ENCODE assay signal across 25 mouse cellular contexts in genomic region chrX:8167716-8168647, GRCm38 (mm10). TPM values are rescaled to one million over a fixed set of nuclear protein-coding genes. Genes with fewer than 3 reads are reported as not detected.
A peak's percentile ranks its signal among the peaks of the same experiment; 100 is the strongest.
DNase-seq lines count a peak whose midpoint lies in the region; ATAC-seq and TF ChIP-seq lines count a peak whose summit lies in the region.
"Had no signal": no experiment of that assay in that cellular context is flagged by ENCODE, and none has a peak within 500 bp of the region (broad histone marks: within the 10 kb centered on the region; RNA-seq: fewer than 3 reads in every experiment).

No protein-coding gene starts in this region.

- peak; percentile 3 for DNase-seq in lung, postnatal 25 days (ENCODE audit: low spot score)
- DNase-seq in lung, postnatal 10 days: no peak
- DNase-seq in ES-CJ7 (ENCODE audit: low read depth, low spot score): peak; percentile 74
- no peak for DNase-seq in forebrain, embryonic 11.5 days (ENCODE audit: low spot score)
- no peak for DNase-seq in frontal cortex, postnatal 14 days (ENCODE audit: low spot score in 2 of 2)
- DNase-seq: cerebellum, adult 8-10 months; gastrocnemius, postnatal 14 days; kidney, adult 2 months; kidney, postnatal 10 days; layer of hippocampus, postnatal 36 days; lung, postnatal 4 days; midbrain, embryonic 14.5 days; spleen, adult 18-20 months; thymus, postnatal 4 days had no signal

- H3K4me2 ChIP-seq in forebrain, embryonic 11.5 days (ENCODE audit: low read depth, low read length, severe bottlenecking): no peak overlapping the region
- no peak overlapping the region for H3K4me2 ChIP-seq in hindbrain, embryonic 16.5 days (ENCODE audit: low read length)
- H3K4me2 ChIP-seq: forebrain, embryonic 13.5 days; heart, embryonic 15.5 days; limb, embryonic 15.5 days had no signal

- TF ChIP-seq POLR2A in bone marrow macrophage, adult 2 months (IDR thresholded peaks at IDR 0.05; ENCODE audit: borderline replicate concordance, low read depth, low read length): no peak

- 94% methylated on average over 10 of the region's 10 CpGs for WGBS in forebrain, embryonic 11.5 days
- 90% methylated on average over 8 of the region's 10 CpGs for WGBS in hindbrain, embryonic 16.5 days

- peaks cover 20% of the 10 kb centered on the region for H3K4me1 ChIP-seq in bone marrow macrophage, adult 2 months (ENCODE audit: control insufficient read depth, insufficient read depth, low read length)
- H3K4me1 ChIP-seq in forebrain, embryonic 11.5 days (replicated peaks; ENCODE audit: control insufficient read depth, insufficient read depth, low read length): no peaks in the 10 kb centered on the region
- no peaks in the 10 kb centered on the region for H3K4me1 ChIP-seq in hindbrain, embryonic 16.5 days (ENCODE audit: control insufficient read depth, insufficient read depth, low read depth, low read length)
- H3K4me1 ChIP-seq: forebrain, embryonic 13.5 days; heart, embryonic 15.5 days; limb, embryonic 15.5 days had no signal

- H3K4me3 ChIP-seq in bone marrow macrophage, adult 2 months (ENCODE audit: insufficient read depth, low read length): no peak overlapping the region
- no peak overlapping the region for H3K4me3 ChIP-seq in forebrain, embryonic 11.5 days (ENCODE audit: low read depth, low read length)
- no peak overlapping the region for H3K4me3 ChIP-seq in hindbrain, embryonic 16.5 days (ENCODE audit: low read length)
- H3K4me3 ChIP-seq: forebrain, embryonic 13.5 days; heart, adult 2 months; heart, embryonic 15.5 days; layer of hippocampus, adult 2 months; limb, embryonic 15.5 days; myocyte had no signal

- peak overlapping the region; percentile 75 for H3K27ac ChIP-seq in bone marrow macrophage, adult 2 months (ENCODE audit: insufficient read depth, low read depth, low read length)
- no peak overlapping the region for H3K27ac ChIP-seq in forebrain, embryonic 11.5 days (ENCODE audit: low read depth, low read length)
- no peak overlapping the region for H3K27ac ChIP-seq in hindbrain, embryonic 16.5 days (ENCODE audit: low read depth, low read length)
- H3K27ac ChIP-seq: forebrain, embryonic 13.5 days; heart, adult 2 months; heart, embryonic 15.5 days; layer of hippocampus, adult 2 months; limb, embryonic 15.5 days had no signal

- no peak for TF ChIP-seq CTCF in bone marrow macrophage, adult 2 months (IDR thresholded peaks at IDR 0.05; ENCODE audit: low read depth, low read length)

- no peaks in the 10 kb centered on the region for H3K9me3 ChIP-seq in forebrain, embryonic 11.5 days (ENCODE audit: control insufficient read depth, low read length)
- no peaks in the 10 kb centered on the region for H3K9me3 ChIP-seq in hindbrain, embryonic 16.5 days (ENCODE audit: control insufficient read depth, low read length)
- H3K9me3 ChIP-seq: forebrain, embryonic 13.5 days; heart, embryonic 15.5 days; limb, embryonic 15.5 days had no signal

- ATAC-seq in monocyte, adult 5-6 weeks (replicated peaks; ENCODE audit: insufficient number of reproducible peaks, low FRiP score, low TSS enrichment, poor library complexity, severe bottlenecking): peak; percentile 53; the same call in 1 of the 2 replicates
- ATAC-seq in forebrain, embryonic 11.5 days (replicated peaks; ENCODE audit: low FRiP score): no peak
- no peak for ATAC-seq in hindbrain, embryonic 16.5 days
- ATAC-seq: forebrain, embryonic 13.5 days; inflammation-experienced regulatory T-cells, adult 6 months had no signal

- H3K36me3 ChIP-seq in forebrain, embryonic 11.5 days (ENCODE audit: control insufficient read depth, insufficient read depth, low read length): no peaks in the 10 kb centered on the region
- no peaks in the 10 kb centered on the region for H3K36me3 ChIP-seq in hindbrain, embryonic 16.5 days (ENCODE audit: control insufficient read depth, insufficient read depth, low read length)

- H3K27me3 ChIP-seq in forebrain, embryonic 11.5 days (ENCODE audit: control insufficient read depth, insufficient read depth, low read length): no peaks in the 10 kb centered on the region
- H3K27me3 ChIP-seq in hindbrain, embryonic 16.5 days (replicated peaks; ENCODE audit: control insufficient read depth, insufficient read depth, low read length): no peaks in the 10 kb centered on the region
- H3K27me3 ChIP-seq: CH12.LX; forebrain, embryonic 13.5 days; heart, embryonic 15.5 days; limb, embryonic 15.5 days had no signal

- H3K9ac ChIP-seq in forebrain, embryonic 11.5 days (ENCODE audit: low read length): no peak overlapping the region
- no peak overlapping the region for H3K9ac ChIP-seq in hindbrain, embryonic 16.5 days (ENCODE audit: low read depth, low read length)
- H3K9ac ChIP-seq: forebrain, embryonic 13.5 days; heart, embryonic 15.5 days; limb, embryonic 15.5 days had no signal

RNA-seq across cellular contexts. Expression of gene Tbc1d25, which starts 8.0 kb away (rescaled TPM):
- polyA plus RNA-seq in bone marrow macrophage, adult 2 months (2012; ENCODE audit: insufficient read depth, insufficient read length, missing spikeins): 5.9 and 6.4 TPM in 2 replicates
- total RNA-seq in monocyte, adult 5-6 weeks (2017): 3.3 to 6.7 TPM (median 5.1 TPM) in 3 replicates
- 13.5 and 13.9 TPM in 2 replicates for polyA plus RNA-seq in forebrain, embryonic 11.5 days (2014; fragmentation: Nextera tagmentation; extraction: Ambion mirVana)
- 23.2 and 23.3 TPM in 2 replicates for polyA plus RNA-seq in hindbrain, embryonic 16.5 days (2015; fragmentation: Nextera tagmentation; extraction: Ambion mirVana)

RNA-seq across cellular contexts. Expression of gene Rbm3, which starts 22.3 kb away (rescaled TPM):
- polyA plus RNA-seq in bone marrow macrophage, adult 2 months (2012; ENCODE audit: insufficient read depth, insufficient read length, missing spikeins): 290 and 322 TPM in 2 replicates
- total RNA-seq in monocyte, adult 5-6 weeks (2017): 767 to 1,158 TPM (median 1,044 TPM) in 3 replicates
- 466 and 494 TPM in 2 replicates for polyA plus RNA-seq in forebrain, embryonic 11.5 days (2014; fragmentation: Nextera tagmentation; extraction: Ambion mirVana)
- 269 and 303 TPM in 2 replicates for polyA plus RNA-seq in hindbrain, embryonic 16.5 days (2015; fragmentation: Nextera tagmentation; extraction: Ambion mirVana)

RNA-seq across cellular contexts. Expression of gene Ebp, which starts 25.3 kb away (rescaled TPM):
- polyA plus RNA-seq in bone marrow macrophage, adult 2 months (2012; ENCODE audit: insufficient read depth, insufficient read length, missing spikeins): 70.9 and 95.1 TPM in 2 replicates
- 88.6 to 117 TPM (median 97.4 TPM) in 3 replicates for total RNA-seq in monocyte, adult 5-6 weeks (2017)
- 24.5 and 25.2 TPM in 2 replicates for polyA plus RNA-seq in forebrain, embryonic 11.5 days (2014; fragmentation: Nextera tagmentation; extraction: Ambion mirVana)
- 34.8 and 36.6 TPM in 2 replicates for polyA plus RNA-seq in hindbrain, embryonic 16.5 days (2015; fragmentation: Nextera tagmentation; extraction: Ambion mirVana)

RNA-seq across cellular contexts. Expression of gene Wdr13, which starts 35.3 kb away (rescaled TPM):
- polyA plus RNA-seq in bone marrow macrophage, adult 2 months (2012; ENCODE audit: insufficient read depth, insufficient read length, missing spikeins): 59.1 and 61.3 TPM in 2 replicates
- 22.2 to 44.8 TPM (median 28.6 TPM) in 3 replicates for total RNA-seq in monocyte, adult 5-6 weeks (2017)
- polyA plus RNA-seq in forebrain, embryonic 11.5 days (2014; fragmentation: Nextera tagmentation; extraction: Ambion mirVana): 26.6 and 27.4 TPM in 2 replicates
- polyA plus RNA-seq in hindbrain, embryonic 16.5 days (2015; fragmentation: Nextera tagmentation; extraction: Ambion mirVana): 65.0 and 65.9 TPM in 2 replicates

RNA-seq across cellular contexts. Expression of gene Porcn, which starts 38.3 kb away (rescaled TPM):
- 5.5 and 6.9 TPM in 2 replicates for polyA plus RNA-seq in bone marrow macrophage, adult 2 months (2012; ENCODE audit: insufficient read depth, insufficient read length, missing spikeins)
- 3.1 TPM in 1 of 3 replicates, not detected in the others for total RNA-seq in monocyte, adult 5-6 weeks (2017)
- 13.6 and 14.5 TPM in 2 replicates for polyA plus RNA-seq in forebrain, embryonic 11.5 days (2014; fragmentation: Nextera tagmentation; extraction: Ambion mirVana)
- 50.7 and 55.4 TPM in 2 replicates for polyA plus RNA-seq in hindbrain, embryonic 16.5 days (2015; fragmentation: Nextera tagmentation; extraction: Ambion mirVana)

Comparison
In these comparisons a context has a peak if more than half of its experiments do, and no peak if none do; other contexts are left out.
1. DNase-seq: peak in lung, postnatal 25 days (single experiment) and ES-CJ7 (single experiment); none in lung, postnatal 10 days (single experiment), forebrain, embryonic 11.5 days (single experiment) and frontal cortex, postnatal 14 days (0 of 2).